Mouse (Mus musculus) midbrain, embryonic 12.5 days (tissue): ENCODE measurements around the gene Ttf2. TPM values are rescaled to one million over a fixed set of nuclear protein-coding genes. Genes with fewer than 3 reads are reported as not detected.

ENCODE experiments used
- ATAC-seq: fragments of 200-750 bp; cut with Nextera tagmentation; 2 replicates; pipeline ENCODE4 v1.8.0; 2017; ENCODE audit warnings: low read depth, moderate TSS enrichment, moderate library complexity; ENCODE audit not compliant: low FRiP score
- H3K27ac ChIP-seq: fragments of 300-500 bp; sonication (generic); replicated peaks from 2 replicates; pipeline ENCODE4 v1.5.1; 2016; ENCODE audit warnings: mild to moderate bottlenecking
- H3K27me3 ChIP-seq: fragments of 300-500 bp; sonication (generic); 2 replicates; pipeline ENCODE4 v1.6.1; 2016; ENCODE audit warnings: mild to moderate bottlenecking
- H3K36me3 ChIP-seq: fragments of 300-500 bp; sonication (generic); 2 replicates; pipeline ENCODE4 v1.6.1; 2016
- H3K4me1 ChIP-seq: fragments of 300-500 bp; sonication (generic); 2 replicates; pipeline ENCODE4 v1.6.1; 2016
- H3K4me2 ChIP-seq: fragments of 300-500 bp; sonication (generic); replicated peaks from 2 replicates; pipeline ENCODE4 v1.6.1; 2016; ENCODE audit warnings: mild to moderate bottlenecking, moderate library complexity
- H3K4me3 ChIP-seq: fragments of 300-500 bp; sonication (generic); 2 replicates; pipeline ENCODE4 v1.5.1; 2016; ENCODE audit warnings: mild to moderate bottlenecking
- H3K9ac ChIP-seq: fragments of 300-500 bp; sonication (generic); replicated peaks from 2 replicates; pipeline ENCODE4 v1.6.1; 2016; ENCODE audit warnings: mild to moderate bottlenecking, moderate library complexity
- H3K9me3 ChIP-seq: fragments of 300-500 bp; sonication (generic); 2 replicates; pipeline ENCODE4 v1.6.1; 2016; ENCODE audit warnings: mild to moderate bottlenecking
- WGBS: fragments of 180-500 bp; shearing (Covaris S2); methylation state at CpG from one replicate; pipeline ENCODE4 v1.1.7; 2016; 5-methylcytosine and 5-hydroxymethylcytosine counted together
- polyA plus RNA-seq: library from polyadenylated mRNA; unstranded; fragments of >200 nt; fragmentation: Nextera tagmentation; extraction: Ambion mirVana; gene quantifications from 2 replicates; pipeline ENCODE4 v1.2.1, GENCODE M21; 2016

Ttf2 gene
- polyA plus RNA-seq, 1 experiment from 2014 or later, result 22.4 TPM

DNA sequence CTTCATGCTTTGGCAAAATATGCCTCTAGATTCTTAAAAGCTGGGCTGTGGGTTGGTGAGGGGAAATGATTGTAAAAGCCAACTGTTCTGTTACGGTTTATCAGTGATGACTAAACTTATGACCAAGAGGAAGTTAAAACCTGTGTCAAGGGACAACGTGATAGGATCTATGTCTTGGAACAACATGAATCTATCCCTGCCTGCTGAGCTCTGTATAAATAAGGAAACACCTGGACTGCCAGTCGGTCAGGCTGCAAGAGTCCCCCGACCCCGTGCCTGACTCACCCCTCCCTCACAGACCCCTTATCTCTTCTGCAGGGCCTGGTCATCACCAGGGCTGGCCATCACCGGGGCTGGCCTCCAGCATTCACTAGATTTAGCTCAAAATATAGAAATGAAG, 63.3 kb downstream of the Ttf2 start:
- WGBS, result 82% methylated on average over 6 of the region's 6 CpGs
- no peak for ATAC-seq
- Histone ChIP-seq H3K9me3 (no peaks in the 10 kb centered on the region), H3K4me3 (no peak overlapping the region), H3K4me2 (no peak overlapping the region), H3K27me3 (no peaks in the 10 kb centered on the region; the same call in 1 of the 2 replicates), H3K4me1 (no peaks in the 10 kb centered on the region), H3K27ac (no peak overlapping the region), H3K36me3 (no peaks in the 10 kb centered on the region), H3K9ac (no peak overlapping the region)

DNA sequence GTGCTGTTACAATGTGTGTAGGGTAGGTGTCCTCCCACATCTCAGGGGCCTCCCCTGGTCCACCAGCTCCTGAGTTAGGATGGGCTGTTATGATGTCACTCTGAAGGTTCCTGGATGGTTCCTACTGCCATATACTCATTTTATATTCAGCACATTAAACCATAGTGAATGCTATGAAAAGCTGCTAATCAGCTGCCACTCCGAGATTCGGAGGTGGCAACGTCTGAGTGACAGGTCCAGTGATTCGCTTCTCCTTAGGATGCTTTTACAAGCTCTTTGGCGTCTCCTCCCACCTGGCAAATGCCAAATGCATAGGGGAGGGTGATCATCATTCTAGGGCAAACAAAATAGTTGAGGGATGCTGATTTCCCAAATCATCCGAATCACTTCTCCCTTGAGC, 74.0 kb downstream of the Ttf2 start:
- no peak for ATAC-seq
- H3K36me3 ChIP-seq, result no peaks in the 10 kb centered on the region
- no peak overlapping the region for H3K4me2 ChIP-seq
- no peak overlapping the region for H3K27ac ChIP-seq
- H3K4me3 ChIP-seq, result no peak overlapping the region
- WGBS, result 74% methylated on average over 6 of the region's 6 CpGs
- no peaks in the 10 kb centered on the region for H3K9me3 ChIP-seq
- no peaks in the 10 kb centered on the region for H3K27me3 ChIP-seq
- no peak overlapping the region for H3K9ac ChIP-seq
- H3K4me1 ChIP-seq, result no peaks in the 10 kb centered on the region

GRCm38 (mm10) chr3:100892383-100893335, 76.8 kb downstream of the Ttf2 start:
- no peak for ATAC-seq
- no peaks in the 10 kb centered on the region for H3K27me3 ChIP-seq

GRCm38 (mm10) chr3:100890406-100890805, 79.1 kb downstream of the Ttf2 start:
- Histone ChIP-seq H3K4me3 (no peak overlapping the region), H3K9me3 (0 out of 2 replicates have a peak, but pooled peaks cover 5% of the 10 kb centered on the region), H3K4me1 (no peaks in the 10 kb centered on the region), H3K27me3 (no peaks in the 10 kb centered on the region), H3K27ac (no peak overlapping the region), H3K9ac (no peak overlapping the region), H3K36me3 (no peaks in the 10 kb centered on the region), H3K4me2 (no peak overlapping the region)
- 90% methylated on average over 3 of the region's 3 CpGs for WGBS
- ATAC-seq, result no peak

More at GRCm38 (mm10) chr3:100892383-100893335, 76.8 kb downstream of the Ttf2 start:
- Histone ChIP-seq H3K9me3 (no peaks in the 10 kb centered on the region), H3K27ac (no peak overlapping the region), H3K4me3 (no peak overlapping the region), H3K36me3 (no peaks in the 10 kb centered on the region), H3K4me2 (no peak overlapping the region), H3K9ac (no peak overlapping the region), H3K4me1 (no peaks in the 10 kb centered on the region)
- WGBS, result 68% methylated on average over 11 of the region's 11 CpGs

DNA sequence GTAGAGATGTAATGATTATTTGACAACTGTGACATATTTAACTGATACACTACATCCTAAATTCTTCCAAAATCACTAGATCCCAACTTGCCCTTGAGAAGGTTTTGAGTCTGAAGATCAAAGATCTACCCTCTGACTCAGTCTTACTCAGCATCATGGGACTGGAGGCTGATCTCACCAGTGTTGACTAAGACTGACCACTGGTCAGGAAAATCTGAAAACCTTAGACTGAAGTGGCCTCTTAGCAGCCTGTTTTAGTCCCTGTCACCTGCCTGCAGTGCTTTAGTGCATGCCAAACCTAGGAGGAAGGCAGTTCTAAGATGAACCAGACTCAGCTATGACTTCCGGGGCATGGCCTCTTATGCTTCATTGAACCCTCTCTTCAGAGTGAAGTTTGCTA, 80.2 kb downstream of the Ttf2 start:
- 96% methylated on average over 1 of the region's 1 CpGs for WGBS

More for the DNA sequence above, 80.2 kb downstream of the Ttf2 start:
- Histone ChIP-seq H3K9me3 (0 out of 2 replicates have a peak, but pooled peaks cover 5% of the 10 kb centered on the region), H3K4me2 (no peak overlapping the region), H3K4me1 (no peaks in the 10 kb centered on the region), H3K27ac (no peak overlapping the region), H3K9ac (no peak overlapping the region), H3K27me3 (no peaks in the 10 kb centered on the region), H3K4me3 (no peak overlapping the region), H3K36me3 (no peaks in the 10 kb centered on the region)
- no peak for ATAC-seq

Other genes with a start within 250 kb of the Ttf2 start
- gene Vtcn1, start 144.2 kb downstream of the Ttf2 start, polyA plus RNA-seq, result 0.17 TPM in 1 of 2 replicates, not detected in the other
- 6.1 and 8.0 TPM in 2 replicates for gene Trim45, start 47.5 kb downstream of the Ttf2 start, polyA plus RNA-seq
- gene Cd101, start 59.9 kb upstream of the Ttf2 start, polyA plus RNA-seq, result not detected in 2 replicates
- 1.9 and 2.6 TPM in 2 replicates for gene Ptgfrn, start 140.6 kb upstream of the Ttf2 start, polyA plus RNA-seq